Mouse (Mus musculus): Measurements from ENCODE around the gene Gm16181.
"Not testable (repeated sequence)": the region's sequence is repeated elsewhere in the genome, so short reads cannot be mapped to it uniquely, and the experiment has no call there.

Gene Gm16181

DNA sequence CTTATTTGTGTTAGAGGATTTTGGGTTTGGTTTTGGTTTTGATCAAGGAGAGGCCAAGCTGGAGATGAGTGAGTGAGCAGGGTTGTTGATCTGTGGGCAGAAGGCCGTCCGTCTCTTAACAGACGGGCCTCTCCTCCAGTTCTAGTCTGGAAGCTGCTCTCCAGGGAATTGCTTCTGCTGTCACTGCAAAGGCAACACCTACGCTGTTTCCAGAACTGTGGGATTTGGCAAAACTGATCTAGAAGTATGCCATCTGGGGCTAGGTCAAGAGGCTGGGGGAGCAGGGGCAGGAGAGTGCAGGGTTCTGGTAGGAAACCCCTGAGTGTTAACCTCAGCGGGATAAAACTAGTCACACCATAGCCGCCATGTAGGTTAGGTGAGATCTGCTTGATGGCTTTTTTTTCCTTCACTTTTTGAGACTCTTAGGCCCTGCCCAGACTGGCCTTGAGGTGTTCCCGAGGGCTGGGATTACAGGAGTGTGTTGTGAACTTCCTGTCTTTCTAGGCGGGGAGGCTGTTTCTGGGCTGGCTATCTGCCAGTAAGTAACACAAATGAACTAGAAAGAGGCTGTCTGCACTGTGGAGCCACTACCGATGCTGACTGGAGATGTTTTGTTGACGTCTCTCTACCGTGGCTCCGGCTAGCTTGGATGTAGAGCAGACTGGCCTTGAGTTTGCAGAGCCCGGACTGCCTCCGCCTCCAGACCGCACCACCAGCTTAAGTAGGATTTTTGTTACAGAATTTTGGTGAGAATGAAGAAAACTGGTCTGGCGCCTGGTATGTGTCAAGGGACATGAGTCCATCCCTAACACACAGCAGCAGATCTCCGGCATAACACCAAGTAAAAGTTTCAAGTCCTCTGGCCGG lies 12.7 kb downstream of the Gm16181 start, which contains the start of gene Atp6v1g2:
Atp6v1g2 (plus strand) TSS at position 547 of the 867 bp plus-strand sequence.
- no peak for DNase-seq

DNA sequence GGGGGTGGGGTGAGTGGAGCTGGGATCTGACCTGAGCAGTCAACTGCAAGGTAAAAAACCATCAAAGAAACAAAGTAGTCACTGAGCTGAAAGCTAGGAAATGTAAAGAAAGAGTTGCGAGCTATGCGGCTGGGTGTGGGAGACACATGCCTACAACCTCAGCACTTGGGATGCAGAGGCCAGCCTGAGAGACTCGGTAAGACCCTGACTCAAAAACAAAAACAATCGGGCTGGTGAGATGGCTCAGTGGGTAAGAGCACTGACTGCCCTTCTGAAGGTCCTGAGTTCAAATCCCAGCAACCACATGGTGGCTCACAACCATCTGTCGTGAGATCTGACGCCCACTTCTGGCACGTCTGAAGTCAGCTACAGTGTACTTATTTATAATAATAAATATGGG lies 13.5 kb downstream of the Gm16181 start:
- not testable (repeated sequence) for DNase-seq

DNA sequence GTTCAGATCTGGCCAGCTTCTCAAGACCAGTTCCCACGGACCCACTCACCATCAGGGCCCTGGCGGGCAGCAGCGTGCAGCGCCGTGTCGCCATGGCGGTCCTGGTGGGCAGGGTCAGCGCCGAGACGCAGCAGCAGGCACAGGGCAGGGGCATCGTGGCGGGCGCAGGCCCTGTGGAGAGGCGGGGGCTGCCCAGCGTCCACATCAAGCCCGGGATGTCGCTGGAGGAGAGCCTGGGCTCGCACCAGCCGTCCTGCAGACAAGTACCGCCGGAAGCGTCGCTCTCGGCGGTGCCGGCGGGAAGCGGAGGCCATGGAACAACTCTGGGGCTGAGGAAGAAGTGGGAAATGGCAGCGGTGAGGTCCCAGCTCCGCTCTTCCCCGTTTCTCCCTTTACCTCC lies 14.3 kb downstream of the Gm16181 start:
- DNase-seq = peak; percentile 64

DNA sequence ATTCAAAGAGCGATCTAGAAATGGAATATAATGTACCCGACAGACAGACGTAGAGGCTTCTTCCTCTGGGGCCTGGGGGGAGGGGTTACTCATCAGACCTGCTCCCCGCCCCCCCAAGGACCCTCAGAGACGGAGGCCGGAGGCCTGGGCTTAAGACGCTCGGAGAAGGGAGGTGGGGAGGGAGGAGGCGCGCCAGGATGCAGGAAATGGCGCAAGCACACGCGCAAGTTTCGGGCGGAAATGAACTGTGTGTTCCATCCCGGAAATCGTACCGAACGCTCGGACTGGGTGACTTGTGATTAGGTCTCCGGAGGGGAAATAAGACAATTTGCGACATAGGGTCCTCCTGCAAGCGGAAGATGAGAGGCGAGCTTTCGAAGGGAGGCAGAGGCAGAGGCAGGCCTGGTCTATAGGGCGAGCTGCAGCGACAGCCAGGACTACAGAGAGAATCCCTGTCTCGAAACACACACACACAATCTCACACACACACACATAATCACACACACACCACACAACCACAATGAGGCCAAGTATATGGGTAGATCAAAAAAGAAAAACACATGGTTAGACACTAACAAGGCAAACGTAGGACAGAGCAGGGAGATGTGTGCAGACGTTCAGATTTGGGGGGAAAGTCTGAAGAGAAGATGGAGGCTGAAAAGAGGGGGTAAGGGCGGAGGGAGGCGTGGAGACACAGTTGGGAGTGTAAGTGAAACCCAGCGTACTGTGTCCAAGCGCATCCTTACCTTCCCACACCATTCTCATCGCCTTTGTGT lies 15.2 kb downstream of the Gm16181 start, which contains the start of gene Nfkbil1:
Nfkbil1 (minus strand) TSS at position 179 of the 776 bp plus-strand sequence.
- peak; percentile 95 for DNase-seq

DNA sequence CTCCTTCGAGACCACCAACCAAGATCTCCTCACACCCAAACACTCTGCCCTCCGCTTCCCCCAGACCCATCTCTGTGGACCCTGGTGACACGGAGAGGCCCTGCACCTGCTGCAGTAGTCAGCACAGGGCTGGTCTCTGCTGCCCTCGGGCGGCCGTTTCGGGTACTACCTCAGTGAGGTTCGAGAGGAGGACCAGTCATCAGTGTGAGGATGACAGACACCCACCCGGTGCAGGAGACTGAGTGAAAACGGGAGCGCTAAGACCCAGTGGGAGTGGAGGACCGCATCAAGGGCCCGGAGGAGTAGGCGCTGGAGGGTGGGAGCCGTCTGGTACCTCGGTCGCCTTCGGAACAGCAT lies 15.7 kb downstream of the Gm16181 start:
- DNase-seq = peak; percentile 95

DNA sequence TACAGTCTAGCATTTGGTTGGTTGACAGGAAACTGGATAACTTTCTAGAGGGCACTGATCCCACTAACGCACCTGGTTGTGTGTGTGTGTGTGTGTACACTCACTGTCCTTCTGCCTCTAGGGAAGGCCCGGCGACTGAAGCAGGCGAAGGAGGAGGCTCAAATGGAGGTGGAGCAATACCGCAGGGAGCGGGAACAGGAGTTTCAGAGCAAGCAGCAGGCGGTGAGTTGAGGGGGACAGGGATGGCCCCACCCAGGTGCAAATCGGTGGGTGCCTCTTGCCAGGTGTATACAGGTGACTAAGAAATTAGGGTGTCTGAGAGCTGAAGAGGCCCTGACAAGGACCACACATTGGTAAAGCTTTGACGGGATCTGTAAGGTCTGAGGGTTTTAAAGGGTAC lies 16.4 kb downstream of the Gm16181 start:
- DNase-seq = no peak

DNA sequence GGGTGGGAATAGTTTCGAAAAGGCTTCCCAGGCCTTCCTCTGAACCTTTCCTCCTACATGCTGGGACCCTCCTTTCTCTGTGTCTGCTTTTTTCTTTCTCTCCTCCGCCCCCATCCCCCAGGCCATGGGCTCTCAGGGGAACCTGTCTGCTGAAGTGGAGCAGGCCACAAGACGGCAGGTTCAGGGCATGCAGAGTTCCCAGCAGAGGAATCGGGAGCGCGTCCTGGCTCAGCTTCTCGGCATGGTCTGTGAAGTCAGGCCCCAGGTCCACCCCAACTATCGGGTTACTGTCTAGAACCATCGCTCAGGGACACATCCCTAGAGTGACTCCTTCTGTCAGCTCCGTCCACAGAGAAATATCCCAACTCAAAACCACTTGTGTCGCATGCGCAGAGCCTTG lies 16.9 kb downstream of the Gm16181 start:
- no peak for DNase-seq

DNA sequence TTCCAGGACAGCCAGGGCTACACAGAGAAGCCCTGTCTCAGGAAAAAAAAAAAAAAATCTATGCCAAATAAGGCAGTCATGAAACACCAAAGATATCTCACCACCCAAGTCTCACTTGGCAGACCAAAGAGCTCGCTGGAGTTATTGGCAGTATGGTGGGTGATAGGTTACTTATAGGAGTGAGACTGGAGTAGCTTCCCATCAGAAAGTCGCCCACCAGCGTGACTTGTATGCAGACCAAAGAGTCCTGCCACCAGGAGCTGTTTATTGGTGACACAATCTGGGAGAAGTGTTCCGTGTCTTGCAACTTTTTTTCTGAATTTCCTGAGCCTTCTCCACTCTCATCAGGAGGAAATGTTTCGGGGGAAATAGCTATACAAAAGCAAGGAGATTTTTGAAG lies 19.1 kb downstream of the Gm16181 start:
- DNase-seq = no peak

DNA sequence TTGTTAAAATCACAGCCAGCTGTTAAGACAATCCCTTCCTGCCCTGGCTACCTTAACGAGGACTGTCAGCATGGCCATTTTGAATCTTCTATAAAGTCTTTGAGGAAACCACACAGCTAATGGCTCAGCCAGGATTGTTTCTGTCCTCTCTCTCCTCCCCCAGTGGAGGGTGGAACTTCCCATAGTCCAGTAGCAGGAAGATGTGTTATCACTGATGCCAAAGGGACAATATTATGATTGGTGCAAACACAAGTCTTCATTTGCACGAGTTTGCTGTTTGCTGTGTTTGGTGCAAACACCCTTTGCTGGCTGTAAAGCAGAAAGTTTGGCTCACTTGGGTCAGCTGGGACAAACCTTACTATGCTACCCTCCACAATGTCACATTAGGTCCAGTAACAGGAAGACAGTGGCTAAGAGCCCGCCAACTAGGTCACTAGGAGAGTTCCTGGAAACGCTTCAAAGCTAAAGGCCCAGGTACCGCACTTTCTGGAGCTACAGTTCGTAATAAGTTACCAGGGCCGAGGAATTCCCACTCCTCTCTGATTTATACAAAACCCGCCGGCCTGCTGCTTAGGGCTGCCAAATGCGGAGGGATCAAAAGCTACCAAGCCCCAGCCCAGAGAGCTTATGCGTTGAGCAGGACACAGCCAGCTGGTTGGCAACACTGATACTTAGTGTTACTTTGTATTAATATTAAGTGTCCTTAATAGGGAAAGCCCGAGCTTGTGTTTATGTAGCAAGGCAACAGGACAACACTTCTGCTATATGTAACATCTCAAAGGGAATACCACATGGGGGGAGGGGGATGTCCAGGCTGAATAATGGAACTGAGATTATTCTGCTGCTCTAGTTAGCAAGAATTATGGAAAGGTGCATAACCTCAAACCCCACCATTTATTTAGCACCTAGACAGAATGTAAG lies 20.0 kb downstream of the Gm16181 start:
- DNase-seq = no peak

DNA sequence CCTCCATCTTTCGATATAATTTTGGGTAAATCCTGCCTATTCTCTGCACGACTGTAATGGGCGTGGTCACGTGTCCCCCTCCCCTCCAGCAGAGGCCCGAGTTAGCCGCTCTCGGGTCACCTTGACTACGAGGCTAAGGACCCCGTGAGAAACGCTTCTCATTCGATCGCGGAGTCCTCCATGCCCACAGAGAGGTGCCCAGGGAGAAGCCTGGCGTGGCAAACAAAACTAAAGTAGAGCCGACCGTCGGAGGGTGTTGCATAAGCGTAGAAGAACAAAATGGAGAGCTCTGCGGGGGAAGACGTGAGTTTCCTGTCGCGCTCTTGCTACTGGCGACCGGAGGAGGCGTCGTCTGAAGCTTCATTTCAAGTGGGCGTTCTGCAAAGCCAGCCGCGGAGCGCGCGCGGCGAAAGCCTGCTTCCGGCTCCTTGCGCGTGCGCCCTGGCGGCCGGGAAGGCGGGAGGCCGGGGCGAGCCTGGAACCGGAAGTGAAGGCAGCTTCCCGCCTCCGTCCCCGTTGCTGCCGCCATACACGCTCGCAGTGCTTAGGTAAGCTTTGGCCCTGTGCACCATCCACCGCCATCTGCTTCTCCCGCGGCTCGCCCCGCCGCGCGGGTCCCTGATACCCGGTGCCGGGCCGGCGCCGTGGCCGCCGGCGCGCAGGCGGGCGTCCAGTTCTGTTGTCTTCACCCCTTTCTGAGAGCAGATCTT lies 20.8 kb downstream of the Gm16181 start, which contains the start of gene Ddx39b:
Ddx39b (plus strand) TSS at position 442 of the 710 bp plus-strand sequence.
- DNase-seq = peak; percentile 97

DNA sequence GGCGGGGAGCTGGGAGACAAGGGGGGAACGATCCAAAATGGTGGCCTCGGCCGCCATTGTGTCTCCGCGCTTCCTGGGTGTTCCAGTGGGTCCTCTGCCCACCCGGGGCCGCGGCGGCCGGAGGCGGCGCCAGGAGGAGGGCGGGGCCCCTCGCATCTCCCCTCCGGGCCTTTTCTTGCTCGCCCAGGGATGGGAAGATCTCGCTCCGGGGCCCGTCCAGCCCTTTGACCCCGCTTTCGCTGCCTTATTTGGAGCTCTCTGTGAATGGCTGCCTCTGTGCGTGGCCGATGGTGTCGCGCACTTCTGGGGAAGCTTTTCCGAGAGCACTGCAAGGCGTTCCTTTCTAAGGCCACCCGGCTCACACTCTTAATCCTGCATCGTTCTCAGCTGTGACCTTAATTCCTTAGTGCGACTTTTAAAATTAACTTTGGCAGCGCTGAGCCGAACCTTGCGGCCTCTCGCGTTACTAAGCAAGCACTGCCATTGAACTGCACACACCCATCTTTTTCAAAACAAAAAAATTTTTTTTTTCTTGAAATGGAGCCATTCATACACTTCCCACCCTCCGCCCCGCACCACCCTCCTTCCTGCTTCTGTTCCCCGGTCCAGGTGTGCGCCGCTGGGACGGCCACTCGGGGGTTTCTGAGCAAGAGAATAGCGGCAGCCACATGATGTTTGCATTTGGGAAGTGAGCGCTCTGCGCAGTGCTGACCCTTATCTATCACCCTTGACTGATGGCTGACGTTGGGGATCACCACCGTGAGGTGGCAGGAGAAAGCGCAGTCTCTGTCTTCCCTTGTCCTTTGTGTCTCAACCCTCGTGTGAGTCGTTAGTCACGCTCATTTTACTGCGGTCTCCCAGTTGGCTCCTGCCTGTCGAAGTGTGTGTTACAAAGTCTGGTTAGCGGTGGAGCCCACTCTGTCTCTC lies 21.6 kb downstream of the Gm16181 start:
- peak; percentile 88 for DNase-seq

DNA sequence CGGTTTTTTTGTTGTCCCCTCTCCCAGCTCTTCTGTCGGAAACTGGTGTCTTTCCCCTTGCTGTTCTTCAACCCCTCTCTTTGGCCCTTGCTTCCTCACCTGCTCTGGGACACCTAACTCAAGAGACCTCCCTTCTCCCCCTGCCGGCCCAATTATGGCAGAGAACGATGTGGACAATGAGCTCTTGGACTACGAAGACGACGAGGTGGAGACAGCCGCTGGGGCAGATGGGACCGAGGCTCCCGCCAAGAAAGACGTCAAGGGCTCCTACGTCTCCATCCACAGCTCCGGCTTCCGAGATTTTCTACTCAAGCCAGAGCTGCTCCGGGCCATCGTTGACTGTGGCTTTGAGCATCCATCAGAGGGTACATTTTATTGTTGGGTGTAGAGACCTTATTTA lies 22.5 kb downstream of the Gm16181 start:
- DNase-seq = peak; percentile 67

DNA sequence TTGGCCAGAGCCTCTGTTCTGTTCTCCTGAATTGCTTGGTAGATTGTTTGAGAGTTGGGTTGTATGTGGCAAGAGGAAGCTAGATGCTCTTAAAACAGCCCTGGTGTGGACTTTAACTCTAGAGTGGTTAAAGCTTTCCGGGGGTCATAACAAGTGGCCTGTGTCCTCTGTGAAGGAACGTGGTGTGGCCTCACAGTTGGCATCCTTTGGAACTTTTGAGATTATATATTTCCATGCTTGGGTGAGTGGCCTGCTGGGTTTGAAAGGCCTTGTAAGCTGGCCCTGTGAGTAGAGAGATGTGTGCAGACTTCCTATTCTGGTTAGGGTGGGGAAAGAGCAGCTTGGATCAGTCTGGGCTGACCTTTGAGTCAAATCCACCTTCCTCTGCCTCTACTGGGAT lies 24.4 kb downstream of the Gm16181 start:
- no peak for DNase-seq

DNA sequence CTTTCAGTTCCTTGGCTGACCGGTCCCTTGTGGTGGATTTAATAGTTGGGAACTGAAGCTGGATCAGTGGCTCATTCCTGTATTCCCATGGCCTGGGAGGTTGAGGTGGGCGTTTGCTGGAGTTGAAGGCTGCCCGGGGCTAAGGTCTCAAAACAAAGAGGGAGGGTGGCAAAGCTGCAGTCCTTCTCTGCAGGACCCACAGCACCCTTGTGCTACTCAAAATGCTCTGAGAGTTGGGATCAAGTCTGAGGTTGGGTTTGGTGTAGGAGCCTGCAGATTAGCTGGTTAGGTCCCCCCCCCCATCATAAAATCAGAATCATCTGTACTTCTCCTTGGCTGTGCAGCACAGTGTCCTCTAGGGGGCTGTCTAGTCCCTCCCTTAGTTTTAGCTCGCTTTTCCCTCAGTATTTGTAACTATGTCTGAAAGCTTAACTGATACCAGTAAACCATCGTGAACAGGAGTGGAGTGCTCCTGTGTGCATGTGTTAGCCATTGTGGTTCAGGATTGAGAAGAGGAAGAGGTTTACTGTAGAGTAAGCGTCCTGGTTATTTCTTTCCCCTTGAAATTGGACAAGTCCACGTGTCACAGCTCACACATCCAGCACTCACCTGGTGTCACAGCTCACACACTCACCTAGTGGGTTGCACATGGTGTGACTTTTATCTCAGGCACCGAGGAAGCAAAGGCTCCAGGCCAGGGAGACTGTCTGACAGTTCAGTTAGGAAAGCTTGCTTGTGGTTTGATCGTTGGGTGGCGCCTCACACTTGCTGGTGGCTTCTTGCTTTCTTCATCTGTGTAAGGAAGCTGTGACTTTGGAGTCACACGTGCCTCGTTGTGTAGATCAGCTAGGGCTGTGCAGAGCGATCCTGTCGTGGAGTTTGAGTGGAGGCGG lies 25.3 kb downstream of the Gm16181 start:
- no peak for DNase-seq

DNA sequence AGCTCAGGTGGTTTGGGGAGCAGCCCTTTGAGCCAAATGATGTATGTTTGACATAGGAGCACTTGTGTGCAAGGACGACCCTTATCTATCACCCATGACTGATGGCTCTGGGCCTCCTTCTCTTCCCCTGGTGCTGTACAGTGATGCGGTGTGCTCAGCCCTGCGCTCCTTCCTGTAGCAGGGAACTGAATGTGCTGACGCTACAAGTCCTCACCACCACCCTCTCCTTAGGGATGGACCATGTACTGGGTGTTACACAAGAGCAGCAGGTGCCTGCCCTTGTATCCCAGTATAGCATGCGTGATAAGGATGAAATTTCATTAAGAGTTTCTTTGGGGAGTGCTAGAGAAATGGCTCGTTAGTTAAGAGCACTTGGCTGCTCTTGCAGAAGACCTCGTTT lies 26.5 kb downstream of the Gm16181 start:
- DNase-seq = no peak

DNA sequence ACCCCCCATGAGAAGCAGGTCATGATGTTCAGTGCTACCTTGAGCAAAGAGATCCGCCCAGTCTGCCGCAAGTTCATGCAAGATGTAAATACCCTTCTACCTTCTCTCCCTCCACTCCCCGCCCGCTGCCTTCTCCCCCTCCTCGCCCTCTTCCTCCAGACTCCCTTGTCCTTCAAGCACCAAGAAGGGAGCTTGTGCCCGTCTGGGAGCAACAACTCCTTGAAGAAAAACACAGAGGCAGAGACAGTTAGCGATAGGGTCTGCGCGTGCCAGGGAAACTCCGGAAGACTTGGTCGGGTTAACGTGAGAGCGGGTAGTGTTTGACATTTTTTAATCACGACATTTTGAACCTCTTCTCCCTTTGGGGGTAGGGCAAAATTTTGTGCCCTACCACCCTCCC lies 28.4 kb downstream of the Gm16181 start:
- DNase-seq = no peak

DNA sequence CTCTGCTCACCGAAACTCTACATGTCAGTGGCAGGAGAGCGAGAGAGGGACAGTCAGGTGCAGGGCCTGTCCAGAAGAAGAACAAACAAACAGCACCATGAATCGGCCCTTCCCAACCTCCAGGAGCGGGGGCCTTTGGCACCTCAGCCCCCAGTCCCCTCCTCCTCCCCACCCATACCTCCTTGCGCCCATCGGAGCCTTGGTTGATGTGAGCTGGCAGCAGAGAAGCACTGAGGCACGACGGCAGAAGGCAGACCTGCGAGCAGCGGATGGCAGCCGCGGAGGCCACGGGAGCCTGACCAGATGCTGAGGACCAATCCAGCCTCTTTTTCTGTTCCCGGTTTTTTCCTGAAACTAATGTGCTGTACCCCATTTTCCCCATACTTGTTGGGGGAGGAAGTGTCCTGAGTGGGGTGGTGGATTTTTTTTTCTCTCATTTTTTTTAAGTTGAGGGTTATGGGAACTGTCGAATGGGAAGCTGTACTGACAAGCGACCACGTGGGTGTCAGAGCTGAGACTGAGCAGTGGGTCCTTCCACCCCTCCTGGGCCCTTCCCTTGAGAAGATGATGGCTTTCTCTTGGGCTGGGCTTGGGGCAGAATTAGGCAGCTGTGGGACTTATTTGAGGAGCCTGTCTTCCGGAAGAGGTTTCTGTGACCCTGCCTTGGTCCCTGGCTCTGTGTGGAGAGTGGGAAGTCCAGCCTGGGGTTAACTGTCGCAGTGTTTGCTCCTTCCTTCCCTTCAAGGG lies 29.0 kb downstream of the Gm16181 start:
- no peak for DNase-seq

DNA sequence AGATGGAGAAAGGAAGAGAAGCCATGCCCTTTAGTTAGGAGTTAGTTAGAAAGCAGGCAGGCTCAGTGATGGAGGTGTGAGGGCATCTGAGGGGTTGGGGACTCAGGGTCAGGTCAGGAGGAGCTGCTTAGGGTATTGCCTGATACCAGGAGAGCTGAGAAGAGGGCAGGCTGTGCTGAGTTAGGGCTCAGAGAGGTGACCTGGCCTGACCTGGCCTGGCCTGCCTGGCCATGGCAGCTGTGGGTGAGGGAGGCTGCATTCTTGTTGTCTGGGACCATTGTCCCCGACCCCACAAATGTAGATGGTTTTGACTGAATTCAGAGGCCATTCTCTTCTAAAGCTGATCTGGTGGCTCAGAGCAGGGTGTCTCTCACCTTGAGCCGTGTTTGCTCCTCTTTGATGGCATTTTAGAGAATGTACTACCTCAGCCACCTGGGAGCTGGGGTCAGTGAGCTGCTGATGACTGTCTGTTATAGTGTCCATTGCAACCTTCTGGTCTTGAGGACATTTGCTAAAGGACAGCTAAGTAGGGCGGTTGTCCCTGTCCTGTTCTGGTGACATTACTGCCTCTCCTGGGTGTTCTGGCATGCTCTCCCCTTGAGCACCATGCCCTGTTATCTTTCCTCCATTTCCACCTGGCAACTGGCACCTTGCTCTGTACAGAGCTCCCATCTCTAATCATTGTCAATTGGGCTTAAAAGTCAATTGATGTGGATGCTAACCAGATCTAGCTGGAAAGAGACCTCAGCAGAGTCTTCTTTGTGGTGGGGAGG lies 29.9 kb downstream of the Gm16181 start:
- no peak for DNase-seq

Data from kidney, postnatal 14 days (tissue).